Mouse (Mus musculus) myocyte (in vitro differentiated cells): ENCODE results near the gene Slc2a1. TPM values are rescaled to one million over a fixed set of nuclear protein-coding genes. Genes with fewer than 3 reads are reported as not detected.

Experiments used
- H3K27me3 ChIP-seq: one replicate; pipeline ENCODE4 v1.6.1; 2011; ENCODE audit not compliant: control insufficient read depth, insufficient read depth, insufficient read length
- H3K36me3 ChIP-seq: one replicate; pipeline ENCODE4 v1.6.1; 2011; ENCODE audit not compliant: control insufficient read depth, insufficient read depth
- H3K4me2 ChIP-seq: one replicate; pipeline ENCODE4 v1.6.1; 2011; ENCODE audit warnings: low read depth, control low read depth
- H3K4me3 ChIP-seq: one replicate; pipeline ENCODE4 v1.5.1; 2011; ENCODE audit warnings: mild to moderate bottlenecking, control low read depth, moderate library complexity
- H3K79me2 ChIP-seq: one replicate; pipeline ENCODE4 v1.6.1; 2011; ENCODE audit not compliant: control insufficient read depth, insufficient read depth
- H3ac ChIP-seq: one replicate; pipeline ENCODE4 v1.6.1; 2011; ENCODE audit not compliant: control insufficient read depth, insufficient read length
- CEBPB ChIP-seq: IDR thresholded peaks from 2 replicates; pipeline ENCODE4 v1.6.1; 2011; ENCODE audit warnings: mild to moderate bottlenecking, moderate library complexity; ENCODE audit not compliant: poor library complexity, insufficient read depth, severe bottlenecking
- E2F4 ChIP-seq: IDR thresholded peaks from one replicate; pipeline ENCODE4 v1.6.1; 2011; ENCODE audit warnings: mild to moderate bottlenecking, control low read depth, moderate library complexity; ENCODE audit not compliant: insufficient read depth
- MAX ChIP-seq: IDR thresholded peaks from one replicate; pipeline ENCODE4 v1.6.1; 2011; ENCODE audit warnings: low read depth, mild to moderate bottlenecking, control low read depth
- MYOD1 ChIP-seq, 3 experiments: IDR thresholded peaks; one replicate each; pipeline ENCODE4 v1.6.1; 2011; ENCODE audit warnings: control low read depth in 2 of 3, low read depth in 2 of 3, mild to moderate bottlenecking in 2 of 3, moderate library complexity in 1 of 3; ENCODE audit not compliant: insufficient read length in 2 of 3, control insufficient read depth in 1 of 3
- MYOG ChIP-seq, 3 experiments: IDR thresholded peaks; one replicate each; pipeline ENCODE4 v1.6.1; 2011; ENCODE audit warnings: control low read depth in 2 of 3, low read depth in 2 of 3, mild to moderate bottlenecking in 2 of 3; ENCODE audit not compliant: insufficient read length in 2 of 3, control insufficient read depth in 1 of 3, insufficient read depth in 1 of 3
- POLR2A ChIP-seq: IDR thresholded peaks from one replicate; pipeline ENCODE4 v1.6.1; 2011; ENCODE audit warnings: low read depth, mild to moderate bottlenecking, control low read depth, moderate library complexity; ENCODE audit not compliant: insufficient read length
- POLR2AphosphoS2 ChIP-seq: IDR thresholded peaks from one replicate; pipeline ENCODE4 v1.6.1; 2011; ENCODE audit warnings: low read depth, control low read depth; ENCODE audit not compliant: insufficient read length
- REST ChIP-seq: IDR thresholded peaks from one replicate; pipeline ENCODE4 v1.6.1; 2011; ENCODE audit warnings: mild to moderate bottlenecking, control low read depth, moderate library complexity; ENCODE audit not compliant: insufficient read depth, insufficient read length
- SRF ChIP-seq: IDR thresholded peaks from one replicate; pipeline ENCODE4 v1.6.1; 2011; ENCODE audit warnings: low read depth; ENCODE audit not compliant: control insufficient read depth, insufficient read length
- TCF12 ChIP-seq: IDR thresholded peaks from one replicate; pipeline ENCODE4 v1.6.1; 2011; ENCODE audit warnings: mild to moderate bottlenecking, control low read depth; ENCODE audit not compliant: poor library complexity, insufficient read depth, severe bottlenecking
- TCF3 ChIP-seq: IDR thresholded peaks from one replicate; pipeline ENCODE4 v1.6.1; 2011; ENCODE audit warnings: low read depth, control low read depth; ENCODE audit not compliant: insufficient read length
- USF1 ChIP-seq: IDR thresholded peaks from one replicate; pipeline ENCODE4 v1.6.1; 2011; ENCODE audit warnings: low read depth, mild to moderate bottlenecking, control low read depth, moderate library complexity
- polyA plus RNA-seq: library from polyadenylated mRNA; unstranded; fragments of >200 nt; fragmentation: generic; extraction: Trizol; gene quantifications from one replicate; pipeline ENCODE4 v1.2.1, GENCODE M21; 2012; ENCODE audit warnings: missing spikeins

Slc2a1 gene
- polyA plus RNA-seq, 1 experiment: 55.8 TPM

- TF ChIP-seq E2F4: no peak
- no peak for TF ChIP-seq MAX
- TF ChIP-seq POLR2A: no peak
- TF ChIP-seq TCF3: no peak
- no peak for TF ChIP-seq POLR2AphosphoS2
- no peak for TF ChIP-seq CEBPB
- no peak for TF ChIP-seq MYOD1 (IDR thresholded peaks at IDR 0.05; ENCODE audit: control insufficient read depth in 1 of 3, insufficient read length in 2 of 3, low read depth in 2 of 3)
- no peak for TF ChIP-seq MYOG (IDR thresholded peaks at IDR 0.05; ENCODE audit: control insufficient read depth in 1 of 3, insufficient read depth in 1 of 3, insufficient read length in 2 of 3, low read depth in 2 of 3)
- TF ChIP-seq USF1: no peak
- TF ChIP-seq TCF12: no peak
- TF ChIP-seq REST: no peak
- no peak for TF ChIP-seq SRF
- no peak overlapping the region for H3K4me2 ChIP-seq
Observed at GRCm38 (mm10) chr4:119157186-119157585, 48.7 kb downstream of the Slc2a1 start.

GRCm38 (mm10) chr4:119157891-119158290 lies 49.4 kb downstream of the Slc2a1 start:
- H3K79me2 ChIP-seq: no peaks in the 10 kb centered on the region
- no peak overlapping the region for H3K4me2 ChIP-seq
- H3K4me3 ChIP-seq: no peak overlapping the region
- H3K36me3 ChIP-seq: no peaks in the 10 kb centered on the region
- no peaks in the 10 kb centered on the region for H3K27me3 ChIP-seq
- H3ac ChIP-seq: no peak overlapping the region
- TF ChIP-seq POLR2AphosphoS2 (no peak), MYOG (IDR thresholded peaks at IDR 0.05; ENCODE audit: control insufficient read depth in 1 of 3, insufficient read depth in 1 of 3, insufficient read length in 2 of 3, low read depth in 2 of 3) (no peak), POLR2A (no peak), MAX (no peak), E2F4 (no peak)

More at GRCm38 (mm10) chr4:119157186-119157585, 48.7 kb downstream of the Slc2a1 start:
- no peak overlapping the region for H3ac ChIP-seq
- H3K4me3 ChIP-seq: no peak overlapping the region
- H3K36me3 ChIP-seq: no peaks in the 10 kb centered on the region
- no peaks in the 10 kb centered on the region for H3K79me2 ChIP-seq
- H3K27me3 ChIP-seq: no peaks in the 10 kb centered on the region

- H3ac ChIP-seq: no peak overlapping the region
- no peak overlapping the region for H3K4me2 ChIP-seq
- H3K36me3 ChIP-seq: no peaks in the 10 kb centered on the region
- TF ChIP-seq CEBPB (no peak), POLR2AphosphoS2 (no peak), POLR2A (no peak), USF1 (no peak), MYOD1 (IDR thresholded peaks at IDR 0.05; ENCODE audit: control insufficient read depth in 1 of 3, insufficient read length in 2 of 3, low read depth in 2 of 3) (no peak), REST (no peak), TCF12 (no peak), SRF (no peak), MAX (no peak), TCF3 (no peak), E2F4 (no peak), MYOG (IDR thresholded peaks at IDR 0.05; ENCODE audit: control insufficient read depth in 1 of 3, insufficient read depth in 1 of 3, insufficient read length in 2 of 3, low read depth in 2 of 3) (no peak)
- no peaks in the 10 kb centered on the region for H3K27me3 ChIP-seq
- H3K4me3 ChIP-seq: no peak overlapping the region
- H3K79me2 ChIP-seq: no peaks in the 10 kb centered on the region
Observed at GRCm38 (mm10) chr4:119161358-119161757, 52.8 kb downstream of the Slc2a1 start.

- TF ChIP-seq SRF (no peak), MYOG (IDR thresholded peaks at IDR 0.05; ENCODE audit: control insufficient read depth in 1 of 3, insufficient read depth in 1 of 3, insufficient read length in 2 of 3, low read depth in 2 of 3) (no peak), POLR2AphosphoS2 (no peak), USF1 (no peak), E2F4 (no peak), MYOD1 (IDR thresholded peaks at IDR 0.05; ENCODE audit: control insufficient read depth in 1 of 3, insufficient read length in 2 of 3, low read depth in 2 of 3) (no peak), POLR2A (no peak), TCF12 (no peak), CEBPB (no peak), REST (no peak), TCF3 (no peak), MAX (no peak)
- Histone ChIP-seq H3K36me3 (no peaks in the 10 kb centered on the region), H3K4me3 (no peak overlapping the region), H3K27me3 (no peaks in the 10 kb centered on the region), H3K79me2 (no peaks in the 10 kb centered on the region), H3ac (no peak overlapping the region), H3K4me2 (no peak overlapping the region)
Observed at GRCm38 (mm10) chr4:119162990-119163389, 54.5 kb downstream of the Slc2a1 start.

- Histone ChIP-seq H3K4me2 (no peak overlapping the region), H3K79me2 (no peaks in the 10 kb centered on the region), H3K4me3 (no peak overlapping the region), H3ac (no peak overlapping the region), H3K36me3 (no peaks in the 10 kb centered on the region), H3K27me3 (no peaks in the 10 kb centered on the region)
- TF ChIP-seq SRF (no peak), MAX (no peak), TCF12 (no peak), CEBPB (no peak), USF1 (no peak)
Observed at GRCm38 (mm10) chr4:119165916-119166315, 57.4 kb downstream of the Slc2a1 start.
